Mouse (Mus musculus) spleen, adult 2 months (tissue): ENCODE data around the gene Ercc2.

Experiments used
- CTCF ChIP-seq: fragments of 200-500 bp; IDR thresholded peaks from 2 replicates; pipeline ENCODE4 v1.5.1; 2011; ENCODE audit warnings: mild to moderate bottlenecking, inconsistent platforms; ENCODE audit not compliant: insufficient read depth, insufficient read length, insufficient replicate concordance; ENCODE audit errors: extremely low read depth
- POLR2A ChIP-seq: fragments of 200-500 bp; IDR thresholded peaks from 2 replicates; pipeline ENCODE4 v1.6.1; 2011; ENCODE audit warnings: low read depth, low read length, inconsistent platforms

- TF ChIP-seq CTCF: peak; percentile 63; the same call in 1 of the 2 replicates
- no peak for TF ChIP-seq POLR2A
These were observed 20.1 kb upstream of the Ercc2 start for GRCm38 (mm10) chr7:19361720-19362119.
